Mouse (Mus musculus) E14TG2a.4 (cell line): Measurements from ENCODE around the gene St3gal3.

Experiments used
- H3K27me3 ChIP-seq: 2 replicates; pipeline ENCODE4 v1.6.1; 2014; ENCODE audit warnings: low read length, control low read depth; ENCODE audit not compliant: insufficient read depth
- H3K36me3 ChIP-seq: 2 replicates; pipeline ENCODE4 v1.6.1; 2014; ENCODE audit warnings: low read length, control low read depth; ENCODE audit not compliant: insufficient read depth
- H3K4me1 ChIP-seq: replicated peaks from 2 replicates; pipeline ENCODE4 v1.6.1; 2014; ENCODE audit warnings: low read depth, low read length, control low read depth
- H3K4me3 ChIP-seq: replicated peaks from 2 replicates; pipeline ENCODE4 v1.5.1; 2014; ENCODE audit warnings: mild to moderate bottlenecking, low read length
- H3K9me3 ChIP-seq: 2 replicates; pipeline ENCODE4 v1.6.1; 2014; ENCODE audit warnings: low read length, control low read depth
- CTCF ChIP-seq: conservative IDR thresholded peaks from 2 replicates; pipeline ENCODE4 v1.5.1; 2014; ENCODE audit warnings: low read length
- NANOG ChIP-seq: IDR thresholded peaks from 2 replicates; pipeline ENCODE4 v1.6.1; 2014; ENCODE audit warnings: borderline replicate concordance, low read length, mixed read lengths
- POU5F1 ChIP-seq: IDR thresholded peaks from 2 replicates; pipeline ENCODE4 v1.6.1; 2014; ENCODE audit warnings: low read length, borderline replicate concordance

The St3gal3 gene

GRCm38 (mm10) chr4:118156559-118156958, 21.8 kb upstream of the St3gal3 start:
- Histone ChIP-seq H3K36me3 (peaks cover 100% of the 10 kb centered on the region), H3K4me3 (no peak overlapping the region), H3K4me1 (peaks cover 16% of the 10 kb centered on the region), H3K27me3 (no peaks in the 10 kb centered on the region), H3K9me3 (no peaks in the 10 kb centered on the region)
- no peak for TF ChIP-seq CTCF
- TF ChIP-seq NANOG: no peak

GRCm38 (mm10) chr4:118154889-118155288, 20.2 kb upstream of the St3gal3 start:
- H3K27me3 ChIP-seq: no peaks in the 10 kb centered on the region
- peaks cover 99% of the 10 kb centered on the region for H3K36me3 ChIP-seq
- no peaks in the 10 kb centered on the region for H3K9me3 ChIP-seq
- TF ChIP-seq POU5F1: no peak
- TF ChIP-seq CTCF: no peak
- no peak for TF ChIP-seq NANOG
- H3K4me3 ChIP-seq: no peak overlapping the region
- H3K4me1 ChIP-seq: peaks cover 16% of the 10 kb centered on the region

- H3K36me3 ChIP-seq: peaks cover 98% of the 10 kb centered on the region
- no peaks in the 10 kb centered on the region for H3K9me3 ChIP-seq
- peaks cover 16% of the 10 kb centered on the region for H3K4me1 ChIP-seq
- TF ChIP-seq POU5F1: no peak
- no peak for TF ChIP-seq CTCF
- no peak for TF ChIP-seq NANOG
- H3K27me3 ChIP-seq: no peaks in the 10 kb centered on the region
- H3K4me3 ChIP-seq: no peak overlapping the region
Measured at GRCm38 (mm10) chr4:118152020-118152785, 17.5 kb upstream of the St3gal3 start.

- TF ChIP-seq NANOG: no peak
- no peak for TF ChIP-seq CTCF
- no peak for TF ChIP-seq POU5F1
- peaks cover 16% of the 10 kb centered on the region for H3K4me1 ChIP-seq
- H3K9me3 ChIP-seq: no peaks in the 10 kb centered on the region
Measured at GRCm38 (mm10) chr4:118150804-118151203, 16.1 kb upstream of the St3gal3 start.

GRCm38 (mm10) chr4:118149956-118150680, 15.4 kb upstream of the St3gal3 start:
- Histone ChIP-seq H3K27me3 (no peaks in the 10 kb centered on the region), H3K36me3 (peaks cover 98% of the 10 kb centered on the region), H3K4me1 (peaks cover 16% of the 10 kb centered on the region), H3K9me3 (no peaks in the 10 kb centered on the region), H3K4me3 (no peak overlapping the region)
- TF ChIP-seq CTCF: no peak
- TF ChIP-seq NANOG: no peak
- TF ChIP-seq POU5F1: no peak

More at GRCm38 (mm10) chr4:118150804-118151203, 16.1 kb upstream of the St3gal3 start:
- Histone ChIP-seq H3K4me3 (no peak overlapping the region), H3K27me3 (no peaks in the 10 kb centered on the region), H3K36me3 (peaks cover 98% of the 10 kb centered on the region)

GRCm38 (mm10) chr4:118149055-118149576, 14.4 kb upstream of the St3gal3 start:
- Histone ChIP-seq H3K9me3 (no peaks in the 10 kb centered on the region), H3K4me1 (peaks cover 19% of the 10 kb centered on the region), H3K27me3 (no peaks in the 10 kb centered on the region), H3K4me3 (no peak overlapping the region), H3K36me3 (peaks cover 98% of the 10 kb centered on the region)
- TF ChIP-seq POU5F1 (no peak), NANOG (no peak), CTCF (no peak)

DNA sequence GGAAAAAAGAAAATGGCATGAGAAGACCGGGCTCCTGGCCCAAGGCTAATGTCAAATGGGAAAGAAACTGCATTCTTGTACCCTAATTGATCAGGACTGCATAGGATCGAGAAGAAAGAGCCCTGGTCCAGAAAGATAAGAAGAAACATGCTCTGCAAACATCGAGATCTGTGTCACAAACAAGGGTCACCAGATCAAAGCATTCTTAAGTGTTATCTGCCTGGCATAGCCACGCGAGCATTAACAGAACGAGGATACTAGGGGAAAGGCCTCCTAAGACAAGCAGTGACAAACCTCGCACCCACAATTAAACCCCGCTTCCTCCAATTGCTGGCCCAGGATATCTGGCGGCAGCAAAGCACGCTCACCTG, 13.6 kb upstream of the St3gal3 start:
- no peaks in the 10 kb centered on the region for H3K9me3 ChIP-seq
- peaks cover 98% of the 10 kb centered on the region for H3K36me3 ChIP-seq
- peaks cover 14% of the 10 kb centered on the region for H3K4me1 ChIP-seq
- H3K27me3 ChIP-seq: no peaks in the 10 kb centered on the region
- H3K4me3 ChIP-seq: no peak overlapping the region
- TF ChIP-seq NANOG (no peak), POU5F1 (no peak), CTCF (no peak)

DNA sequence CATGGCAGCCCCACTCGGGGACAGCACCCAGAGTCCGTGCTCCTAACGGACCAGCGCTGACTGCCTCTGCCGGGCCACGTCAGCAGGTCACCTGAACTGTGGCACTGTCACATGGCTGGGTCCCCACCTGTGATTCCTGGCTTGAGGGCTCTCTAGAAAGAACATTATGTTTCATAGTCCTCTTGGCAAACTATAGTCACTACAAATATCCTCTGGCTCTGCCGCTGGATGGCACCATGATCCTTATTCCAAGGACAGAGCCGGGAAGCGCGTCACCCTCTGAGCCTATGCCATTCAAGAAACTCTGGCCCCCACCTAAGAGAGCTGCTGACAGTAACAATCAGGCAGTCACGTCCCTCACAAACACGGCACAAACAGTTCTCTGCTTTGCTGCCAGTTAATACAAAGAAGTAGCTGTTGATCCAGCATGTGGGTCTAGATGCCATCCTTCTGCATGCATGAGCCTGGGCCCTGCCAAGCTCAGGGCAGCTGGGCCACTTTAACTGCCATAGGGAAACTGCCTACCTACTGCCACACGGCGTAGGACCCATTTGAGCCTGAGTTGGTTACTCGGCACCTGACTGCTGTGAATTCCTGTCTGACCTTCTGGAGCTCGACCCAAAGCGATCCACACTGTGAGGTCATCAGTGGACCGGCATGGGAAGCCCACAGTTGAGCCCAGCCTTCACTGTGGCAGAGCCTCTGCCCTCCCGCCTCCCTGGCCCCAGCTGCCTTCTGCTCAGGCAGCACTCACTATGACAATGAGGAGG, 13.0 kb upstream of the St3gal3 start:
- no peaks in the 10 kb centered on the region for H3K27me3 ChIP-seq
- no peak for TF ChIP-seq POU5F1
- no peak for TF ChIP-seq NANOG
- TF ChIP-seq CTCF: no peak
- H3K9me3 ChIP-seq: no peaks in the 10 kb centered on the region
- H3K36me3 ChIP-seq: peaks cover 98% of the 10 kb centered on the region
- H3K4me3 ChIP-seq: no peak overlapping the region
- H3K4me1 ChIP-seq: peaks cover 8% of the 10 kb centered on the region
